15 mouse cellular contexts compared by ENCODE assay signal in the genomic region with DNA sequence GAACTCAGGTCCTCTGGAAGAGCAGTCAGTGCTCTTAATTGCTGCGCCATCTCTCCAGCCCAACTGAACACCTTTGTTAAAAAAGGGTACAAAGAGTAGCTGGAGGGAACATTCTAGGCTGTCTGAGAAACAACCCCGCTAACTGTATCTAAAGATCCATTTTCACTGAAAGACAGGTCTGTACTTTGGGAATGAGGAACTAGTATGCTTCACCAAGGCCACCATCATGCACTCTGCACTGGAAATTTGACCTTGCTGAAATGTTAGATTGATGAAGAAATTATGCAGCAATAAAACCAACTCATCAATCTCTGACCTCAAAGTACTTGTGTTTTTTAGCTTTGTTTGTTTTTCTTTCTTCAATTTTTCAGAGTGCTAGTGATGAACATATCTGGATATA.
"Had no signal": no experiment of that assay in that cellular context is flagged by ENCODE, and none has a peak within 500 bp of the region (broad histone marks: within the 10 kb centered on the region; RNA-seq: fewer than 3 reads in every experiment).

No protein-coding gene starts in this region.

- H3K36me3 ChIP-seq: neural tube, embryonic 12.5 days; stomach, embryonic 15.5 days had no signal

- H3K27ac ChIP-seq: midbrain, embryonic 10.5 days; midbrain, embryonic 12.5 days; neural tube, embryonic 12.5 days; stomach, embryonic 15.5 days; stomach, postnatal 0 days had no signal

- H3K9ac ChIP-seq: liver, postnatal 0 days; lung, embryonic 14.5 days; midbrain, embryonic 12.5 days; neural tube, embryonic 12.5 days; stomach, embryonic 15.5 days had no signal

- DNase-seq: liver, postnatal 0 days; lung, embryonic 14.5 days; lung, postnatal 10 days; lung, postnatal 4 days; midbrain, embryonic 14.5 days; right cerebral cortex, postnatal 14 days; thymus, adult 2 months; thymus, postnatal 25 days; thymus, postnatal 4 days had no signal

- ATAC-seq: liver, postnatal 0 days; midbrain, embryonic 16.5 days had no signal

- H3K4me3 ChIP-seq: midbrain, embryonic 10.5 days; midbrain, embryonic 12.5 days; neural tube, embryonic 12.5 days; stomach, embryonic 15.5 days had no signal

- H3K27me3 ChIP-seq: midbrain, embryonic 12.5 days; neural tube, embryonic 12.5 days; stomach, embryonic 15.5 days had no signal
